Mouse (Mus musculus): Measurements from ENCODE around the gene Ankrd6. TPM values are rescaled to one million over a fixed set of nuclear protein-coding genes. Genes with fewer than 3 reads are reported as not detected.

Gene Ankrd6
- total RNA-seq, 2 experiments from 2014 or later: 0.59 to 0.92 TPM

DNA sequence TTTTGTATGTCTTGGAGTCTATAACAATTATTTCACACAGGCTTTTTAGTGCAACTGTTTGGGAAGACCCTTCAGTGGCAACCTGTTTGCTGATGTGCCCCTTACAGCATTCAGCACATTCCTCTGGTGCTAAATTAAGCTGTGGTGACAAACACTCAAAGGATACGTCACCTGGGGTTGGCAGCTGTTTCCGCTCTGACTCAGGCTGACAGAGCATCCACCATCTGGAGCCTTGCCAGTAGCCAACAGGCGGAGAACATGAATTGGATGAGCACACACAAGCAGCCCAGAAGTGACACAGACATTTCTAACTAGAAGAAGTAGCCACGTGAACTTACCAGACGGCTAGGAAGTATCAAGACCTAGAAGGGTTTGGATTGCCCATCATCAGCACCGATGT, 44.0 kb downstream of the Ankrd6 start:
- ATAC-seq (replicated peaks; ENCODE audit: poor library complexity): peak; percentile 68

DNA sequence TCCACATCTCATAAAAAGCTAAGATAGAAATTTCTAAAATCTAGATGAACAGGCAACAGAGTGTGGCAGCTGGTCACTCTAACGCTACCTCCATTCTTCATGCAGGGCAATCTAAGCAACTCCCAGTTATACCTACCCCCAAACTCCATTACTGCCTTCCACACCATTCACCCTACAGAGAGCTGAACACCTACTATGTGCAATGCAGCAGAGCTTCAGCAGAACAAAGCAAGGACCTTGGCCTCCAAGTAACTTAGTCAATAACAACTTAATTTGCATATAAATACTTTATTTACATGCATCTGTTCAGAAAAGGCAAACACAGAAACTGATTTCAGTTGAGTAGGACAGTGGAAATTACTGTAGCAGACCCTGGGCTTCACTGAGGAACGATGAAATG, 44.7 kb downstream of the Ankrd6 start:
- no peak for ATAC-seq (replicated peaks; ENCODE audit: poor library complexity)

DNA sequence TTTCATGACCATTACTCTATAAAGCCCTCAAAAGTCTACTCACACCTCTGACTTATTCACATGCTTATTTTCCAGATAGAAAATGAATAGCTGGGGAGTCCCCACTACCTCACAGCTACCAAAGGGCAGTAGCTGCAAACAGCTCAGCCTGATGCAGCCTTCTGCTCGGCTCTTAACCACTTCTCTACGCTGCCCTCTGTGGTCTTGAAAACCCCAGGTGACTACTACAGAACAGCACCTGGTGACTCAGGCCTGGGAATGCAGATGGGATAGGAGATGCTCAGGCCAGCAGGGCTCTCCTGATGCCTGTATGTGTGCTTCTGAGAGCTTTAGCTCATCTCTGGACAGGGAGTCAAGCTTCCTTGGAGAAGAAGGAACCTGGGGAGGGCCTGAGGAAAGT, 45.3 kb downstream of the Ankrd6 start:
- no peak for ATAC-seq (replicated peaks; ENCODE audit: poor library complexity)

DNA sequence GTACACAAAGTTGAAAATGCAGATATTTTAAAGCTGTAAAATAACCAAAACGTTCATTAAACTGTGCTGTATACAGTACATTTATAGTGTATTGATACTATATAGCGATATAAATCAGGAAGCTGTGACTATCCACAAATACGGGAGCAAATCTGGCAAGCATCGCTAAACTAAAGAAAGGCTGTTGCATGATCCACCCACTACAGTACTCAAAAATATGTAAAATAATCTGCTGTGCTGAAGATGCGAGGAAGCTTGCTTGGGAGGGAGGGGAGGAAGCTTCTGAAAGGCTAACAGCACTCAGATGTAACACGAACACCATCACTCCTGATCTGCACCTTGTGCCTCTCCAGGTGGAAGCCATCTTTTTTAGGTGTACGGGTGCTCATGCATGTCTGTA, 46.8 kb downstream of the Ankrd6 start:
- no peak for ATAC-seq (replicated peaks; ENCODE audit: poor library complexity)

DNA sequence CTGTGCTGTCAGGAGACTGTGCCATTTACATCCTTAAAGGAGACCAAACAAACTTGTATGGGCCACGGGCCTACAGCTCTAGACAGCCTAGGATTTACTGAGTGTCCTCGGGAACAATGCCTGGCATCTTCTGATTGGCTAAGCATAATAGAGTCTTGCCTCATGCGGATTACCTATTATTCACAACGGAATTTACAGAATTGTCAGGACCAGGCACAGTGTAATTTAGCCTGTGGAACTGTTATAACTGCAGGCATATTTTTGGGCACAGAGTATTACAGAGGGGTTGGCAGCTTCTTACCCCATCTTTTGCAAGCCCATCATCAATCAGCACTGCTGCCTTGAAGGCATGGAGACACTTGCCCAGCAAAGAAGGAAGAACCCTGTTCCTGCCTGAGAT, 51.6 kb downstream of the Ankrd6 start:
- ATAC-seq (replicated peaks; ENCODE audit: poor library complexity): no peak

DNA sequence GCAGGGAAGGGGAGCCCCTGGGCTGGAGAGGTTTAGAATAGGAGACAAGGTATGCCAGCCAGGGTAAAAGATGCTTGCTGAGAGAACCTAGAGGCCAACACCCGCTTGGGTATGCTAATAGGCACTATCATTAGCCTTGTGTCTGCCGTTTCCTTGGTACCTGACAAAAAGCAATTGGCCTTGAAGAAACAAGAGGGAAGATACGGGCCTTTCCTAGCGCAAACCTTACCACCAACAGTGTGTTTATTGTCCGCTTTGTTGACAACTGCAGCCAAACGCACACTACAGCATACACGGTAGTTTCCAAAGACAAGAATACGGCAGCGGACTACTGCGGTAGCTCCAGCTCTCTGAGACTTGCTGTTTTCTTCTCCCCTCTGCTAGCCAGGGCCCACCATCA, 59.3 kb downstream of the Ankrd6 start:
- ATAC-seq (replicated peaks; ENCODE audit: poor library complexity): no peak

DNA sequence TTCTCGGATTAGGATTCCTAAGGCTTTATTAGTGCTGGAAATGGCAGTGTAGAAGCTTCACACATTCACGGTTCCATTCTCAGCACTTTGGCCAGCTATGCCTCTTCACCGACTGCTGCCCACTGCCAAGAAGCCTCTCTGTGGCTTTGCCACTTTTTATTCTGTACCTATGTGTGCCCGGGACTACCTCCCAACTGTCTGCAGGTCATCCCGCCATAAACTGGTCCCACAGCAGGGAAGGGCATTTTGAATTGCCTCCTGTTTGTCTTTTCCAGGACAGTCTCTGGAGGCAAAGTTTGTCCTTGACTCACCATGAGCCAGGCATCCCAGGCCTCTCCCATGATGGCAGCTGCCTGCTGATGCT, 59.9 kb downstream of the Ankrd6 start:
- ATAC-seq (replicated peaks; ENCODE audit: poor library complexity): no peak

DNA sequence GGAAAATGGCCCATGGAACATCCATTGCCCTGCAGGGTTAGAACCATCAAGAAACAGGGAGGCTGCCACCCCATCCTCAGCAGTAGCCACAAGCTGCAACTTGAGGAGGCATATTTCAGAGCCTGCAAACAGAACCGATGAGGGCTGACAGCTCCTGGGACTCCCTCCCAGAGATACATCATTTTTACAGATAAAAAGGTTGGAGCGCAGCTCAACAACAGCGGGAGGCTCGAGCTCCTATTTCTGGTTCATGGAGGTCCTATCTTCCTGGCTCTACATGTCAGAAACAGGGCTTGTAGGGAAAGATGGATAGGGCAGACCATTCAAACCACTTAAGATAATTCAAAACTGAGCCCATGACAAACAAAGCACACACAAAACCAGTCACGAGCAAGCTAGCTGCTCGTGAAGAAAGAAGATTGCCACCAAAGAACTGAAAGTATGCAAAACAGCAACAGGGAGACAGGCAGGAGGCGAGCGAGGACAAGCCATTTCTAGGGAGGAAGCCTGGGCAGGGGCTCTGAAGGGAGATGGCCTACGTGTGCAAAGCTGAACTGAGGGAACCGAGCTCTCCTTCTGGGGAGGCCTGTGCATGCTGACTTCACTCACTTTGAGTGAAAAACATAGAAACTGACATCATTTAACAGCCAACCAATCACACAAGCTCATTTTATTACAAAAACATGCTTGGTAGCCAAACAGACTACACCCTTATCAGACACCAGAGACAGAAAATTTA, 60.5 kb downstream of the Ankrd6 start:
- no peak for ATAC-seq (replicated peaks; ENCODE audit: poor library complexity)

DNA sequence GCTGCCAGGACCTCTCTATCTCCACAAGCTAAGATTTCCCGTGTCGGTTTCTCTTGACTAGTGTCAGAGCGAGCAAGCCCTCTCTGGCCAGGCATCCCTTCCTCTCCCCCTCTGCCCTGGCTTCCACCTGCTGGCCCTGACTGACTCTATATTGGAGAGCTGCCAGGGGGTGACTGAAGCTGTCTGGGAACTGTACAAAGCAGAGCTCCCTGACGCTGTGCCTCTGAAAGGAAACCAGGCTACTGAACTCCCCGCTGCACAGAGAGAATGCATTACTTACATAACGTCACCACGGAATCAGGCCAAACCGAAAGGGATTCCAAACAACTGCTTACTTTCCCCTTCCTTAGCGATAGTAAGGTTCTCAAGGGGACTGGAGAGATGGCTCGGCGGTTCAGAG, 61.4 kb downstream of the Ankrd6 start:
- ATAC-seq (replicated peaks; ENCODE audit: poor library complexity): peak; percentile 50

DNA sequence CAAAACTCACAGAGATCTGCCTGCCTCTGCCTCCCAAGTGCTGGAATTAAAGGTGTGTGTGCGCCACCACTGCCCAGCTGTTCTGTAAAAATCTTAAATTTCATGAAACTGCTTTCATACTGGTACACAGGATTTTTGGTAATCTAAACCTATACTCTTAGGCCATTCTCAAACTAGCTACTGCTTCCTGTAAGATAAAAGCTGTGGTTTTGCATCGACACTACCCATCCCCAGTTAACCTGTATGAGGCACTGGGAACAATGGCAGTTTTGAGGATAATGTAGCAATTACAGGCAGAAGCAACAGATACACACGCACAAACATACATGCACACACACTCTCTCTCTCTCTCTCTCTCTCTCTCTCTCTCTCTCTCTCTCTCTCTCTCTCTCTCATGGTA, 64.2 kb downstream of the Ankrd6 start:
- ATAC-seq (replicated peaks; ENCODE audit: poor library complexity): peak; percentile 75

DNA sequence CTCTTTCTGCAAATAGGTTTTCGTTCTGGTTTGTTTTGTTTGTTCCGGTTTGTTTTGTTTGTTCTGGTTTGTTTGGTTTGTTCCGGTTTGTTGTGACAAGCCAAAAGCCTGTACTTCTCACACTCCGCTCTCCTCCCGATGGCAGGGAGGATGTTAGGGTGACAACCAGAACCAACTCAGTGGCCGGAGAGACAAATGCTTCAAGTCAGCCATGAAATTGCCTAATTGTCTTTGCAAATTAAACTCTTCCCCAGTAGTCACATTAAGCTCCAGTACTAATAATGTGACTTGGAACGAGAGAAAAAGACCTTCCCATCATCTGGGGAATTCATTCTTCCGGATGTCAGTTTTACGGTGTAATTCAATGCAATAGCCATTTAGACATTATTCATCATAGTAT, 66.0 kb downstream of the Ankrd6 start:
- ATAC-seq (replicated peaks; ENCODE audit: poor library complexity): no peak

DNA sequence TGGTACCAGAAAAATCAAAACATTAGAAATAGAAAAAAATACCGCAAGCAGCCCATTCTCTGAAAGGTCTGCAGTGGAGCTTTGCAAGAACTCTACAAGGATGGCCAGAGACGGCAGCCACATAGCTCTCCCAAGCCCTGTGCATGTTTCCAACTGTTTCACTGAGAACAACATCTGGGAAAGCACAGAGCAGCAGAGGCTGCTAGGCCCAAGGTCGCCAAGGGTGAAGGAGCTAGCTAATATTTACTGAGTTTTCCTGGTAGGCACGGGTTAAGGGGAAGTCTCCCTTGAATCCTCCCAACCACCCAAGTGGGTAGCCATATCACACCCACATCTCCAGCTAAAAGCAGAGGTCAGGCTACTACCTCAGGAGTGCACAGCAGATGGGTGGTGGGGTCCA, 69.6 kb downstream of the Ankrd6 start:
- ATAC-seq (replicated peaks; ENCODE audit: poor library complexity): no peak

DNA sequence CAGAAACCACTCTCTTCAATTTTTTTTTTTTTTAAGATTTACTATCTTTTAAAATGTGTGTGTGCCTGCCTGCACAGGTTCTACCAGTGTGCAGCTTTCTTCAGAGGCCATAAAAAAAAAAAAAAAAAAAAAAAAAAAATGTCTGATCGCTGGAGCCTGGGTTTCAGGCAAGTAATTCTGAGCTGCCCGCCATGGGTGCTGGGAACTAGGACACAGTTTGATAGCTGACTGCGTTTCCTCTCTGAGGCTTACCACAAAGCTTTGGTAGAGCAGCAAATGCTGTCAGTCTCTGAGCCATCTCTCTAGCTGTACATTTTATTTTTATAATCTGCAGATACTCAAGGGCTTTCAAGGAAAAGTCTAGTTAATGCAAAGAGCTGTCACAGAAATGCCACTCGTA, 76.0 kb downstream of the Ankrd6 start:
- ATAC-seq (replicated peaks; ENCODE audit: poor library complexity): 0 out of 2 replicates have a peak, but pooled peaks have one; percentile 29

DNA sequence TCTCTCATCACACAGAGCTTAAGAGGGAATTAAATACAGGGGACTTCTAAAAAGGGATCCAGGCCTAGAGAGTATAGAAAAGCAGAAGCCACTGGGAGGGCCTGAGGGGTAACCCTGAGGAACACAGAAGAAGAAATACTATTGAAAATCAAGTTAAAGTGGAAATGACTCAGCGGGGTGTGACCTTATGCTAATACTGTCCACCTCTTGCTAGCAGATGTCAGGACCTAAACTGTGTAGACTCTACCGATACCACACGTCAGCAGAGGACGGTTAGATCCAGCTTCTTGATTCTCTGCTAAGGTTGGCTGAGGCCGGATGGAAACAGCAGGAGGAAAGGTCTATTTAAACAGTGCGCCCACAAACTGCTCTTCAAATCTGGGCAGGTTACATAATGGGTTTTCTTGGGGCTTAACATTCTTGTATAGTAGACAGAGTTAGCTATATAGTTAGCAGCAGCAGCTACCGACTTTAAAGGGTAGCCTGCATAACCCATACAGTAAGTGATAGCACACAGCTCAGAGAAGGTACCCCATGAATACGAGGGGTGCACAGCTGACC, 78.4 kb downstream of the Ankrd6 start:
- ATAC-seq (replicated peaks; ENCODE audit: poor library complexity): peak; percentile 70

DNA sequence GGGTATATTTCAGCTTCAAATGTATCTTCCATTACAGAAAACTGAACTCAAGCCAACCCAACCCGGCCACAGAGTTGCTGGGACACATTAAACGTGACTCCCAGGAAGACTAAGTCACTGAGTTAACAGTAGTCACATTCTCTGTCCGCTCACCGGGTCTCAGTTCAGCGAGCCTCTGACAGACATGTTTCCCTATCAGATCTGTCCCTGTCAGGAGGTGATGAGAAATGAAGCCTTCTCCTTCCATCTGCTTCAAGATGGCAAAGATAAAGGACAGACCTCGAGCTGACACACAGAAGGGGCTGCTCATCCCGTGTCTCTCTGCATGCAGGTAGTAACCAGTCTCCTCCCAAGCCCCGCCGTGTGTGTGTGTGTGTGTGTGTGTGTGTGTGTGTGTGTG, 81.3 kb downstream of the Ankrd6 start:
- ATAC-seq (replicated peaks; ENCODE audit: poor library complexity): no peak

DNA sequence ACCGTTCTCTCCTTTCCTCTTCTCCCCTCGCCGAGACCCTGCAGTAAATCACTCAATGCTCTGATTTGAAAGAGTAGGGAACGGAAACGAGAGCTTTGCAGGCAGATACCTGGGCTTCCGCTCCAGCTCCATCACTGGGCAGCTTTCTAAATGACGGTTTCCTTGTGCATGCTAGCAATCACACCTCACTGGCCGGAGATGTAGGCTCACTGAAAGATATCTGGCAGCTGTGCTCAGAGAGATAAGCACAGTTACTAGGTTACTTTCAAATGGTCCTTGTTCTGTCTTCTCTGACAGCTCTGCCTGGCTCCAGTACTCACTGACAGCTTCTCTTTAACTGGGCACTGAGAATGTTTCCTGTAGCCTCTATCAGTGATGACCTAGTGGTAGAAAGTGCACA, 81.8 kb downstream of the Ankrd6 start:
- peak; percentile 60 for ATAC-seq (replicated peaks; ENCODE audit: poor library complexity)

DNA sequence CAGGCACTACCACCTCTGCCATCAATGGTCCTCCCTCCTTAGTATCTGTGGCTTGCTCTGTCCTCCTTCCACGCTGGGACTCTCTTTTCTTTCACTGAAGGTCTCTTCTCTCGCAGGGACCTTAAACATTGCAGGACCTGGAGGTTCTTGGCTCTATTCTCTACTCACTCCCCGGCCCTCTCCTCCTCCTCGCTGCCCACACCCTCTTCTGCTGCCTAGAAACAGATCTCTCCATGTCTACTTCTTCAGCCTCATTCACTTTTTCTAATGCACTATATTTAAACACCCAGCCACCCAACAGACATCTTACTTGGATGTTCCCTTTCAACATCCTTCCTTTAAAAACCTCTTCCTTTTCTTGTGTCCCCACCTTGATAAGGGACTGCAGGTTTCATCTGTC, 82.2 kb downstream of the Ankrd6 start:
- ATAC-seq (replicated peaks; ENCODE audit: poor library complexity): no peak

DNA sequence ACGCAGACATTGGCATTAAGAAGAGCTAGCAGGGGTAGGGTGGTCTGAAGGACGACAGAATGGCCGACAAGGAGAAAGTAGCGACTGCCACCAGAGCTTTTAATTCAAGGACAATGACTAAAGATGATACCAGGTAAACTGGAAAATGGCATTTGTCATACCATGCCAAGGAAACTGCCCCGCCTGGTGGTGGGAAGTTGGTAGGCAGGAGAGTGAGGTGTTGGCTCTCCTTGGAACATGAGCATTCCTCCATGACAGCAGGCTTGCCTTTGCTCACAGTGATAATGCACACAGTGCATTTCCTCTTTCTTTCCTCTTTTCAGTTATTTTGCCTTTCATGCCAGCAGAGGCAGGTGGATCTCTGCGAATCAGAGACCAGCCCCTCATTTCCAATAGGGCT, 83.2 kb downstream of the Ankrd6 start:
- peak; percentile 30 for ATAC-seq (replicated peaks; ENCODE audit: poor library complexity)

DNA sequence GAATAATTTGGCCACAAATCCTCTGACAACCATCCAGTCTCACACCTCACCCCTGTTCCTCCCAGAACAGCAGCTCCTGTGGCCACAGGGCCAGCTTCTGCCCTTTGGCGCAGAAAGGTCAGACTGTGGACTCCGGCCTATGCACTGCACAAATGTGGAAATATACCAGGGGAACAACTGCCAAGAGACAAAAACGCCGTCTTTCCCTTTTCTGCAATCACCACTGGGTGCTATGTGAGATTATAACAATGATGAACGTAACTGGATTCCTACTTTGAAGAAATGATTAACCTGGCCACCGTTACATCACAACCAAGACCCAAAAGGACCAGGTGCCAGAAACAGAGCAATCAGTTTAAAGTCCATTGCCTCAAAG, 85.8 kb downstream of the Ankrd6 start:
- no peak for ATAC-seq (replicated peaks; ENCODE audit: poor library complexity)

DNA sequence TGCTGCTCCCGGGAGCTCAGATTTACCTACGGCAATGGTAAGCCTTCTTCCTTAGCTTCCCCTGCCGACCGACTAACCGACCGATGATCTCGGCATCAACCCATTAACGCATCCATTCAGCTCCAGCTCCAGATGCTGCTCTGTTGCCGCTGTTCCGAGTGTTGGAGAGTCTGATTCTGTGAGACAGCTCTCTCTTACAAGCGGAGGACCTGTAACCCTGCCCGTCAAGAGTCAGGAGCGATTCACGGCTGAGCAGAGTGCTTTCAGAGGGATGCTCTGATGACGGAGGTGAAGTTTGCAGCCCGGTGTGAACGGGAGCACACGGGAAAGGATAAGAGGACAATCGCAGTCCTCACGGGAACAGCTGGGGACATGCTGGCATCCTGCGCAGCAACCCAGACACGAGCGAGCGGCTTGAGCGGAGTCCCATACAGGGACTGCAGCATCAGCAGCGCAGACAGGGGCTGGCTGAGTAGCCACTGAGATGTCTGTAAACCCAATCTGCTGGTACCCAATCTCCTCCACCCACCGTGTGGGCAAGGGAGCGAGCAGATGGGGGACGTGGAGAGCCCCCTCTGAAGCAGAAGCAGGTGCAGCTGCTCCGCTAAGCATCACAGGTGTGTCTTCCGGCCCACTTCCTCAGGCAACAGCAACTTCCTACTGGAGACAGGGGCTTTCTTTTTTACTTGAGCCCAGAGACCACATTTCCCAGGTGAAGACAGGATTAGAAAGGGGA, 86.3 kb downstream of the Ankrd6 start:
- no peak for ATAC-seq (replicated peaks; ENCODE audit: poor library complexity)

DNA sequence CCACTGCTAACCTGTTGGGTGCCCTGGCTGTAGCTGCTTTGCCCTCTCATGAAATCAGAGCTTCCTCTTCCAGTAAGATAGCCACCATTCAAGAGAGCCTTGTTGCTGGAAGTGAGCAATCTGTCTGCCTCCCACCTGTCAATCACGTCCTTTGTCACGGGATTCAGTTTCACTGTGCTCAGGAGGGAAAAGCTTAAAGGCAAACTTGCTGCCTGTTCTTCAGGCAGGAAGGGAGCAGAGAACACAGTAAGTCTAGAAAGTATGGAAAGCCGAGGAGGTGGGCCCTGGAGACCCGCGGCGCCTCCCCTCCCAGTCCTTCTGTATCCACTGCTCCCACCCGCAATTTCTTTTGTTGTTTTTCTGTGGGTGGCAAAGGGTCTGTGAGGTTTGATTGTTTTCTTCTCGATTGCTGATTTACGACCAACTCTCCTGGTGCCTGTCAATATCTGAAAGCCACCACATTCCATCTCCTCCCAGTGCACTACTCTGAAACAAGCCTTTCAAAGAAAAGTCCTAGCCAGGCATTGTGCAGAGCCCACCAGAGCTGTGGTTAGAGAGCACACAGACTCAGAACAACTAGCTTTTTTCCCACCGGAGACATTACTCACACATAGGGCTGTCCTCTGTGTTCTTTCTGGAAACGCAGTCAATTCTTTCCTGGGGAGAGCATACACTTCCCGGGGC, 87.1 kb downstream of the Ankrd6 start:
- ATAC-seq (replicated peaks; ENCODE audit: poor library complexity): no peak

Data from megakaryocyte progenitor cell, adult 5-6 weeks (primary cell).